Mouse (Mus musculus): ENCODE data around the gene Cep68.

GRCm38 (mm10) chr11:20206626-20207223 is 42.5 kb downstream of the Cep68 start:
- TF ChIP-seq CTCF (conservative IDR thresholded peaks at IDR 0.05; ENCODE audit: low read length) (no peak), NANOG (IDR thresholded peaks at IDR 0.05; ENCODE audit: borderline replicate concordance, low read length) (no peak), POU5F1 (IDR thresholded peaks at IDR 0.05; ENCODE audit: borderline replicate concordance, low read length) (no peak)
